26 mouse cellular contexts compared by ENCODE assay signal in genomic region chr4:103441383-103441782, GRCm38 (mm10).
DNase-seq lines count a peak whose midpoint lies in the region; ATAC-seq and TF ChIP-seq lines count a peak whose summit lies in the region.
"Had no signal": no experiment of that assay in that cellular context is flagged by ENCODE, and none has a peak within 500 bp of the region (broad histone marks: within the 10 kb centered on the region; RNA-seq: fewer than 3 reads in every experiment).

No protein-coding gene starts in this region.

- H3K36me3 ChIP-seq in forebrain, embryonic 16.5 days (ENCODE audit: control insufficient read depth, insufficient read depth) = no peaks in the 10 kb centered on the region
- no peaks in the 10 kb centered on the region for H3K36me3 ChIP-seq in forebrain, embryonic 12.5 days (replicated peaks)
- H3K36me3 ChIP-seq: embryonic facial prominence, embryonic 10.5 days; embryonic facial prominence, embryonic 13.5 days; G1E; hindbrain, embryonic 12.5 days; hindbrain, embryonic 15.5 days had no signal

- no peak for TF ChIP-seq POLR2A in cerebellum, adult 2 months (IDR thresholded peaks at IDR 0.05; ENCODE audit: borderline replicate concordance, insufficient read depth, low read length)

- no peaks in the 10 kb centered on the region for H3K4me1 ChIP-seq in cerebellum, adult 2 months (ENCODE audit: control insufficient read depth, insufficient read depth, low read length)
- no peaks in the 10 kb centered on the region for H3K4me1 ChIP-seq in forebrain, embryonic 16.5 days (replicated peaks; ENCODE audit: control insufficient read depth, insufficient read depth, low read length)
- H3K4me1 ChIP-seq in forebrain, embryonic 12.5 days = no peaks in the 10 kb centered on the region
- H3K4me1 ChIP-seq: embryonic facial prominence, embryonic 10.5 days; hindbrain, embryonic 12.5 days; hindbrain, embryonic 15.5 days had no signal

- peak; percentile 36; the same call in 1 of the 2 replicates for ATAC-seq in forebrain, embryonic 16.5 days
- no peak for ATAC-seq in forebrain, embryonic 12.5 days (ENCODE audit: low FRiP score)
- ATAC-seq: intestine, postnatal 0 days; Patski had no signal

- no peaks in the 10 kb centered on the region for H3K9me3 ChIP-seq in forebrain, embryonic 16.5 days (ENCODE audit: control insufficient read depth, low read length)
- H3K9me3 ChIP-seq in forebrain, embryonic 12.5 days = no peaks in the 10 kb centered on the region
- H3K9me3 ChIP-seq: embryonic facial prominence, embryonic 10.5 days; embryonic facial prominence, embryonic 13.5 days; forebrain, embryonic 13.5 days; hindbrain, embryonic 12.5 days; hindbrain, embryonic 15.5 days had no signal

- no peak overlapping the region for H3K9ac ChIP-seq in forebrain, embryonic 16.5 days (replicated peaks; ENCODE audit: low read depth, low read length)
- H3K9ac ChIP-seq in forebrain, embryonic 12.5 days = no peak overlapping the region
- H3K9ac ChIP-seq: embryonic facial prominence, embryonic 13.5 days; forebrain, embryonic 13.5 days; forebrain, postnatal 0 days; hindbrain, embryonic 12.5 days; hindbrain, embryonic 15.5 days had no signal

- H3K27me3 ChIP-seq in cerebellum, adult 2 months (ENCODE audit: control insufficient read depth, insufficient read depth, low read length) = no peaks in the 10 kb centered on the region
- no peaks in the 10 kb centered on the region for H3K27me3 ChIP-seq in forebrain, embryonic 16.5 days (replicated peaks; ENCODE audit: control insufficient read depth, insufficient read depth, low read length)
- H3K27me3 ChIP-seq in forebrain, embryonic 12.5 days = no peaks in the 10 kb centered on the region
- H3K27me3 ChIP-seq: embryonic facial prominence, embryonic 13.5 days; forebrain, embryonic 13.5 days; hindbrain, embryonic 12.5 days; hindbrain, embryonic 15.5 days; Patski had no signal

- H3K27ac ChIP-seq in cerebellum, adult 2 months (ENCODE audit: insufficient read depth, low read length) = no peak overlapping the region
- no peak overlapping the region for H3K27ac ChIP-seq in forebrain, embryonic 16.5 days (ENCODE audit: low read length)
- no peak overlapping the region for H3K27ac ChIP-seq in forebrain, embryonic 12.5 days
- H3K27ac ChIP-seq: embryonic facial prominence, embryonic 10.5 days; embryonic facial prominence, embryonic 13.5 days; forebrain, embryonic 13.5 days; gastrocnemius, adult 2 months; hindbrain, embryonic 12.5 days; hindbrain, embryonic 15.5 days had no signal

- no peak for TF ChIP-seq CTCF in cerebellum, adult 2 months (IDR thresholded peaks at IDR 0.05; ENCODE audit: borderline replicate concordance, insufficient read depth, low read depth, low read length)

- peak; percentile 17 to 27 for DNase-seq in cerebellum, adult 2 months
- DNase-seq in cerebellum, adult 8-10 months = no peak
- peak; percentile 39 to 49 for DNase-seq in cerebellum, postnatal 10 days
- DNase-seq in cerebellum, postnatal 36 days = peak; percentile 16 to 19
- DNase-seq in c-Kit-positive CD71-positive TER-119-positive erythroid progenitor cells, embryonic 14.5 days (ENCODE audit: low spot score) = no peak
- DNase-seq: adrenal gland, postnatal 10 days; adrenal gland, postnatal 36 days; B cell, adult 2 months; embryo, embryonic 11 days; forebrain, postnatal 0 days; gastrocnemius, adult 2 months; gastrocnemius, postnatal 14 days; heart, adult 11 months; kidney, adult 2 months had no signal

- H3K4me2 ChIP-seq in forebrain, embryonic 16.5 days (ENCODE audit: low read length) = no peak overlapping the region
- no peak overlapping the region for H3K4me2 ChIP-seq in forebrain, embryonic 12.5 days
- H3K4me2 ChIP-seq: embryonic facial prominence, embryonic 13.5 days; forebrain, embryonic 13.5 days; heart, embryonic 11.5 days; hindbrain, embryonic 12.5 days; hindbrain, embryonic 15.5 days had no signal

- WGBS in cerebellum, adult 2 months = 48% methylated on average over 1 of the region's 1 CpGs
- 92% methylated on average over 1 of the region's 1 CpGs for WGBS in forebrain, embryonic 16.5 days
- 97% methylated on average over 1 of the region's 1 CpGs for WGBS in forebrain, embryonic 12.5 days

- no peak overlapping the region for H3K4me3 ChIP-seq in cerebellum, adult 2 months (replicated peaks; ENCODE audit: insufficient read depth, low read depth, low read length)
- H3K4me3 ChIP-seq in forebrain, embryonic 16.5 days (replicated peaks; ENCODE audit: low read length) = no peak overlapping the region
- no peak overlapping the region for H3K4me3 ChIP-seq in forebrain, embryonic 12.5 days (replicated peaks)
- H3K4me3 ChIP-seq: embryonic facial prominence, embryonic 10.5 days; embryonic facial prominence, embryonic 13.5 days; erythroblast, embryonic 14.5 days; forebrain, embryonic 13.5 days; gastrocnemius, adult 2 months; hindbrain, embryonic 12.5 days; hindbrain, embryonic 15.5 days had no signal

Comparison
In these comparisons a context has a peak if more than half of its experiments do, and no peak if none do; other contexts are left out.
1. DNase-seq: peak in cerebellum, adult 2 months (2 of 2), cerebellum, postnatal 10 days (2 of 2) and cerebellum, postnatal 36 days (2 of 2); none in cerebellum, adult 8-10 months (single experiment) and c-Kit-positive CD71-positive TER-119-positive erythroid progenitor cells, embryonic 14.5 days (single experiment).